ENCODE assay signal across 8 mouse cellular contexts in the genomic region with DNA sequence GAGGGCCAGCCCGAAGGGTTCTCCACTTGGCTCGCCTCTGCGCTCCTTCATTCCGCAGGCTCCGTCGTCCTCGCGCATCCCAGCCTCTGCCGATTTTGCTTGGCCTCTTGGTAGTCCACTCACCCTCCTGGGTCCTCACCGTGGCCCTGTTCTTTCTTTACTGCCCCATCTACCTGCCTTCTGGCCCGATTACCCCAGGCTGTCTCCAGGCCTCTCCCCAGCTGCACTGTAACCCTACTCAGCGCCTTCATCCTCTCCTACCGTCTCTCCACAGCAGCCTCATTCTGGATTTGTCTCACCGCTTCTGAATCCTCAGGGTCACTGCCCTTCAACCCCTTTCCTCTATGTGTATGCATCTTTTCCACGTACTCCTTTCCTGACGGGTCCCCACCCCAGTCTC. TPM values are rescaled to one million over a fixed set of nuclear protein-coding genes. Genes with fewer than 3 reads are reported as not detected.
A peak's percentile ranks its signal among the peaks of the same experiment; 100 is the strongest.
DNase-seq lines count a peak whose midpoint lies in the region; ATAC-seq lines count a peak whose summit lies in the region.

No protein-coding gene starts in this region.

- no peaks in the 10 kb centered on the region for H3K27me3 ChIP-seq in heart, embryonic 14.5 days (ENCODE audit: control insufficient read depth, insufficient read depth, low read length)
- H3K27me3 ChIP-seq in hindbrain, embryonic 13.5 days: no peaks in the 10 kb centered on the region
- no peaks in the 10 kb centered on the region for H3K27me3 ChIP-seq in midbrain, embryonic 11.5 days (ENCODE audit: control insufficient read depth, insufficient read depth, low read length)

- H3K36me3 ChIP-seq in heart, embryonic 14.5 days (ENCODE audit: control insufficient read depth, insufficient read depth, low read length): no peaks in the 10 kb centered on the region
- H3K36me3 ChIP-seq in hindbrain, embryonic 13.5 days: no peaks in the 10 kb centered on the region
- H3K36me3 ChIP-seq in midbrain, embryonic 11.5 days (ENCODE audit: control insufficient read depth, insufficient read depth, low read length): no peaks in the 10 kb centered on the region

- H3K9me3 ChIP-seq in heart, embryonic 14.5 days (ENCODE audit: control insufficient read depth, low read length): no peaks in the 10 kb centered on the region
- no peaks in the 10 kb centered on the region for H3K9me3 ChIP-seq in hindbrain, embryonic 13.5 days
- no peaks in the 10 kb centered on the region for H3K9me3 ChIP-seq in midbrain, embryonic 11.5 days (ENCODE audit: control insufficient read depth, low read length)

- peak overlapping the region; percentile 54 for H3K4me3 ChIP-seq in heart, embryonic 14.5 days (ENCODE audit: control insufficient read depth in 1 of 2, insufficient read depth in 1 of 2, low read depth in 1 of 2, low read length in 2 of 2)
- peak overlapping the region; percentile 55 for H3K4me3 ChIP-seq in hindbrain, embryonic 13.5 days
- peak overlapping the region; percentile 38 for H3K4me3 ChIP-seq in midbrain, embryonic 11.5 days (ENCODE audit: low read depth, low read length)

- peak overlapping the region; percentile 55 for H3K9ac ChIP-seq in heart, embryonic 14.5 days (ENCODE audit: low read length)
- peak overlapping the region; percentile 79 for H3K9ac ChIP-seq in hindbrain, embryonic 13.5 days
- peak overlapping the region; percentile 75 for H3K9ac ChIP-seq in midbrain, embryonic 11.5 days (ENCODE audit: low read length)

- H3K4me1 ChIP-seq in heart, embryonic 14.5 days (ENCODE audit: control insufficient read depth in 2 of 2, insufficient read depth in 2 of 2, low read length in 2 of 2): peaks cover 5 to 7% of the 10 kb centered on the region in 2 experiments; a peak in 2 of 4 replicates
- H3K4me1 ChIP-seq in hindbrain, embryonic 13.5 days (replicated peaks): peaks cover 13% of the 10 kb centered on the region
- peaks cover 4% of the 10 kb centered on the region for H3K4me1 ChIP-seq in midbrain, embryonic 11.5 days (ENCODE audit: control insufficient read depth, insufficient read depth, low read length)

- no peak for DNase-seq in heart, postnatal 10 days
- DNase-seq in midbrain, embryonic 11.5 days (ENCODE audit: low spot score, missing footprints): no peak
- no peak for DNase-seq in adrenal gland, postnatal 4 days (ENCODE audit: low spot score in 2 of 2)
- DNase-seq in left cerebral cortex, postnatal 10 days (ENCODE audit: extremely low spot score in 1 of 2, low spot score in 2 of 2): no peak
- no peak for DNase-seq in right cerebral cortex, postnatal 10 days (ENCODE audit: low spot score in 2 of 2)

- H3K27ac ChIP-seq in heart, embryonic 14.5 days (replicated peaks in 1 of 2; ENCODE audit: control insufficient read depth in 1 of 2, insufficient read depth in 1 of 2, low read depth in 2 of 2, low read length in 2 of 2): peak overlapping the region in 1 of 2 experiments; percentile 9; a peak in 1 of 4 replicates
- H3K27ac ChIP-seq in hindbrain, embryonic 13.5 days: peak overlapping the region; percentile 91
- peak overlapping the region; percentile 86 for H3K27ac ChIP-seq in midbrain, embryonic 11.5 days (ENCODE audit: low read depth, low read length)

- H3K4me2 ChIP-seq in heart, embryonic 14.5 days (ENCODE audit: low read length): peak overlapping the region; percentile 69
- H3K4me2 ChIP-seq in hindbrain, embryonic 13.5 days: peak overlapping the region; percentile 72
- H3K4me2 ChIP-seq in midbrain, embryonic 11.5 days: peak overlapping the region; percentile 67

- 0 out of 2 replicates have a peak, but pooled peaks have one; percentile 1 for ATAC-seq in heart, embryonic 14.5 days (ENCODE audit: insufficient number of reproducible peaks, insufficient read depth, low FRiP score, low read depth)
- ATAC-seq in activated CD4-positive, CD25-positive, alpha-beta regulatory T cell, adult 4 months: peak; percentile 16
- peak; percentile 84; the same call in 1 of the 2 replicates for ATAC-seq in hindbrain, embryonic 13.5 days (ENCODE audit: low FRiP score)
- ATAC-seq in midbrain, embryonic 11.5 days (ENCODE audit: low FRiP score): no peak

- WGBS in heart, embryonic 14.5 days: 7% methylated on average over 16 of the region's 16 CpGs
- WGBS in hindbrain, embryonic 13.5 days: 1% methylated on average over 16 of the region's 16 CpGs
- WGBS in midbrain, embryonic 11.5 days: 1% methylated on average over 16 of the region's 16 CpGs

- intact Hi-C loops in heart, postnatal 10 days (cut with DNase I): loop anchor here (5.0 kb wide), 1 partner anchor 126 kb away; the partner anchor contains the start of gene Tram2
- intact Hi-C loops in left cerebral cortex, postnatal 10 days (cut with DNase I): loop anchor here (5.0 kb wide), 1 partner anchor 121 kb away; no protein-coding TSS in a partner anchor

RNA-seq across cellular contexts. Expression of gene Efhc1, which starts 0.4 kb away (rescaled TPM):
- 0.81 and 1.9 TPM in 2 replicates for polyA plus RNA-seq in heart, embryonic 14.5 days (2014; fragmentation: Nextera tagmentation; extraction: Ambion mirVana)
- 1 to 10 TPM; 1.0 to 1.2 TPM for total RNA-seq in heart, postnatal 10 days (2021)
- 1 to 10 TPM in 1 of 2 experiments, under 1 TPM in 1; 0.65 to 1.3 TPM for polyA plus RNA-seq in activated CD4-positive, CD25-positive, alpha-beta regulatory T cell, adult 4 months (2017; shearing (Covaris generic))
- 2.6 and 3.5 TPM in 2 replicates for polyA plus RNA-seq in hindbrain, embryonic 13.5 days (2015; fragmentation: Nextera tagmentation; extraction: Ambion mirVana)
- polyA plus RNA-seq in midbrain, embryonic 11.5 days (2014; fragmentation: Nextera tagmentation; extraction: Ambion mirVana): 2.5 and 2.6 TPM in 2 replicates
- 1 to 10 TPM; 3.0 to 3.4 TPM for total RNA-seq in adrenal gland, postnatal 4 days (2021)
- 1 to 10 TPM; 1.4 to 1.7 TPM for total RNA-seq in left cerebral cortex, postnatal 10 days (2021)
